Mouse (Mus musculus): ENCODE measurements around the gene Rnf183. TPM values are rescaled to one million over a fixed set of nuclear protein-coding genes. Genes with fewer than 3 reads are reported as not detected.

Rnf183 gene
- polyA plus RNA-seq, 1 experiment, result not detected

DNA sequence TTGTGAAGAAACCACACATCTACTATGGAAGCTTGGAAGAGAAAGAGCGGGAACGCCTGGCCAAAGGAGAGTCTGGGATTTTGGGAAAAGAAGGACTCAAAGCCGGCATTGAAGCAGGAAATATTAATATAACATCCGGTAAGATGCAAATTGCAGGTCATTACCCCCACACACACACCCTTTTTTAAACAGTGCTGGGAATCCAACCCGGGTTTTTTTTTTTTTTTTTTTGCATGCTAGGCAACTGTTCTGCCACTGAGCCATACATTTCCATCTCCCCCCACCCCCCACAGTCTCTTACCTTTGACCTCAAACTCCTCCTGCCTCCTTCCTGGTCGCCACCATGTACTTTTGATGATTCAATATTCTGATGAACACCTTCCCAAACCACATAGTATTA lies 25.4 kb downstream of the Rnf183 start:
- Histone ChIP-seq H3K27ac (ENCODE audit: insufficient read depth, low read length) (peak overlapping the region; percentile 3; the same call in 1 of the 2 replicates), H3K4me3 (ENCODE audit: low read depth, low read length) (peak overlapping the region; percentile 87), H3K9me3 (replicated peaks; ENCODE audit: control insufficient read depth, insufficient read depth, low read length, poor library complexity, severe bottlenecking) (peaks cover 9% of the 10 kb centered on the region), H3K27me3 (ENCODE audit: control insufficient read depth, insufficient read depth, low read length, poor library complexity, severe bottlenecking) (no peaks in the 10 kb centered on the region), H3K4me1 (ENCODE audit: control insufficient read depth, insufficient read depth, low read length) (no peaks in the 10 kb centered on the region), H3K36me3 (ENCODE audit: control insufficient read depth, insufficient read depth, low read length, poor library complexity, severe bottlenecking) (peaks cover 40% of the 10 kb centered on the region), H3K9ac (ENCODE audit: low read depth, poor library complexity, severe bottlenecking) (peak overlapping the region; percentile 72)
- no peak for TF ChIP-seq EP300 (IDR thresholded peaks at IDR 0.05; ENCODE audit: insufficient read depth, low read depth, low read length)
- no peak for TF ChIP-seq CTCF (IDR thresholded peaks at IDR 0.05; ENCODE audit: low read depth, low read length)
- TF ChIP-seq POLR2A (IDR thresholded peaks at IDR 0.05; ENCODE audit: insufficient read depth, low read length), result no peak

DNA sequence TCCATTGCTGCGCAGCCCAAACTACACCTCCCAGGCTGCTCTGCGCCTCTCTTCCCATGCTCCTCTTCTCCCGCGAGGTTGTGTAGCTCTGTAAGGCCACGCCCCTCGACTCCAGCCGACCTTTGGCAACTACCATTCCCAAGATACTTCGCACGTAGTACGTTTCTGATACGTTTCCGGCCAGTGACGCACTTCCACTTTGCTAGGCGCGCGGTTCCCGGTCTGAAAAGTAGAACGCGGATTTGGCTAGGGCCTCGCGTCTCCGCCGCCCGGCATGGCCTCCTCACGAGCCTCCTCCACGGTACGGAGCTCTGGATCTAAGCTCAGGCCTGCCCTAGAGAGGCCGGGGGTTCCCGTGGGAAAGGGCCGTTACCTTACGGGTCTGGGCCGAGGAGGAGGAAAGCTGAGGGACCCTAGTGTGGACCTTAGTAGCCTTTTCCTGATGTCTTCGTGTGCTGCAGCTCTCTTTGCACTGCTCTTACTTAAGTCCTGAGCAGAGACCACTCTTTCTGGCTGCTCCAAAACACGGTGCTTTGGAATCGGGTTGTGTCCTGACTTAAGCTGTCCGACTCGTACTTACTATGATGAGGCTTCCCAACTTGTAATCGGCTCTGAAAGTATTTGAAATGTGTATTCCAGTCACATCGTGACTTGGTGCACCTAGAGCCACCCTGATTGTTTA lies 26.3 kb downstream of the Rnf183 start, which contains the start of the genes Cdc26 and Prpf4:
Gene Cdc26 (minus strand): TSS at position 42 of the 682 bp plus-strand sequence.
Gene Prpf4 (plus strand): TSS at position 197 of the 682 bp plus-strand sequence.
- Histone ChIP-seq H3K27me3 (ENCODE audit: control insufficient read depth, insufficient read depth, low read length, poor library complexity, severe bottlenecking) (no peaks in the 10 kb centered on the region), H3K9ac (ENCODE audit: low read depth, poor library complexity, severe bottlenecking) (peak within 1 kb of the TSS; percentile 72)

DNA sequence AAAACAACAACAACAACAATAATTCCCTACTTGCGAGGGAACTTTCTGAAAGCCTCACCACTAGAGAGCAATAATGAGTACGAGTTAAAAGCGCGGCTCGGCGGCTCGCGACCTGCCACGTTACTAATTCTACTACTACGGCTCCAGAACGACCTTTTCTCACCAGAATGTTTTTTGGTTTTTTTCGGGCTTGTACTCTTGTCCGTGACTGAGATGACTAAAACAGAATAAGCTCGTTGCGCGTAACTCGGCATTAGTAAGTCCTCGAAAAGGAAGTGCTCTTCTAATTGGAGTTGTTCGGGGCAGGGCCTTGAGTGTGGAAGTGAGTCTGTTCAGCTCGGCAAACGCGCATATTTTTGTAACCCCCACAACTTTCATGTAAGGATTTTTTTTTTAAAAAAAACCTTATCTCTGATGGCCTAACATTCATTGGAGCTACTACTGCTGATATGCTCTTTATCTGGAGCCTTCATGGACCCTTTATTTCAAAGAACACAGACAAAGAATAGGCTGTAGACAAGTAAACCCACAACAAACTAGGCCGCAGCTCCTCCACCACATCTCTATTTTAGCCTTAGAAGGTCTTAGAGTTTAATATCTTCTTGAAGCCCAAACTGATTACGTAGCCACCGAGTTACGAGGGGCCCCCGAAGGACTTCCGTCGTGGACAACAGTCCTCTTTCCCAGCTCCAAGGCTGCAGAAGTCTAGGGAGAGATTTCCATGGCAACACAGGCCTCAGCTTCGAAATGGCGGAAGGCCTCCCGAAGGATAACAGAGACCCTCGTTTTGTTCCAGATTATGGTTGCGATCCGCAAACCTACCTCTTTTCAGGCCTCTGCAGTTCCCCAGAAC lies 27.1 kb downstream of the Rnf183 start:
- peak overlapping the region; percentile 64 for H3K9ac ChIP-seq (ENCODE audit: low read depth, poor library complexity, severe bottlenecking)
- peaks cover 28% of the 10 kb centered on the region for H3K36me3 ChIP-seq (ENCODE audit: control insufficient read depth, insufficient read depth, low read length, poor library complexity, severe bottlenecking)

More for the DNA sequence above, 26.3 kb downstream of the Rnf183 start, which contains the start of the genes Cdc26 and Prpf4:
- H3K36me3 ChIP-seq (ENCODE audit: control insufficient read depth, insufficient read depth, low read length, poor library complexity, severe bottlenecking), result peaks cover 34% of the 10 kb centered on the region
- no peaks in the 10 kb centered on the region for H3K4me1 ChIP-seq (ENCODE audit: control insufficient read depth, insufficient read depth, low read length)
- H3K9me3 ChIP-seq (replicated peaks; ENCODE audit: control insufficient read depth, insufficient read depth, low read length, poor library complexity, severe bottlenecking), result peaks cover 9% of the 10 kb centered on the region
- peak; percentile 82 for TF ChIP-seq POLR2A (IDR thresholded peaks at IDR 0.05; ENCODE audit: insufficient read depth, low read length)
- TF ChIP-seq EP300 (IDR thresholded peaks at IDR 0.05; ENCODE audit: insufficient read depth, low read depth, low read length), result no peak
- peak within 1 kb of the TSS; percentile 89 for H3K4me3 ChIP-seq (ENCODE audit: low read depth, low read length)
- peak within 1 kb of the TSS; percentile 38 for H3K27ac ChIP-seq (ENCODE audit: insufficient read depth, low read length)

DNA sequence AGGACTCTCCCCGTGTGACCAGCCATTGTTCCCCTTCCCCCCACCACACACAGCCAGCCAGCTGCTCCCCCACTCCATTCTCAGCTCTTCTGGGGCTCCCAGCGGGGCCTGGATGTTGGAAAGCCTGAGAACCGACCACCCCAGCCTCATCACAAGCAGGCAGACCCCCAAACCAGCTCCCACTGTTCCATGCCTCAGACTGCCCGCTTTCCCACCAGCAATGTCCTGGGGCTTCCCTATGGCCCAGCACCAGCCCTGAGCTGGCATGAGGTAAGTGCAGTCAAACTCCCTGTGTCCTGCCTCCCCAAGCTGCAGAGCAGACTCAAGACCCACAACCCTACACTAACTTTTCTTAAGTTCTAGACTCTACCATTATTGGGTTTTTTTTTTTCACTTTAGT lies 28.9 kb downstream of the Rnf183 start:
- Histone ChIP-seq H3K4me3 (ENCODE audit: low read depth, low read length) (no peak overlapping the region), H3K4me1 (ENCODE audit: control insufficient read depth, insufficient read depth, low read length) (no peaks in the 10 kb centered on the region), H3K27me3 (ENCODE audit: control insufficient read depth, insufficient read depth, low read length, poor library complexity, severe bottlenecking) (no peaks in the 10 kb centered on the region), H3K9me3 (replicated peaks; ENCODE audit: control insufficient read depth, insufficient read depth, low read length, poor library complexity, severe bottlenecking) (peaks cover under 1% of the 10 kb centered on the region; the same call in 1 of the 2 replicates), H3K9ac (ENCODE audit: low read depth, poor library complexity, severe bottlenecking) (no peak overlapping the region), H3K36me3 (ENCODE audit: control insufficient read depth, insufficient read depth, low read length, poor library complexity, severe bottlenecking) (peaks cover 30% of the 10 kb centered on the region), H3K27ac (ENCODE audit: insufficient read depth, low read length) (no peak overlapping the region)
- TF ChIP-seq POLR2A (IDR thresholded peaks at IDR 0.05; ENCODE audit: insufficient read depth, low read length) (no peak), EP300 (IDR thresholded peaks at IDR 0.05; ENCODE audit: insufficient read depth, low read depth, low read length) (no peak), CTCF (IDR thresholded peaks at IDR 0.05; ENCODE audit: low read depth, low read length) (no peak)

More for the DNA sequence above, 27.1 kb downstream of the Rnf183 start:
- Histone ChIP-seq H3K27me3 (ENCODE audit: control insufficient read depth, insufficient read depth, low read length, poor library complexity, severe bottlenecking) (no peaks in the 10 kb centered on the region), H3K4me3 (ENCODE audit: low read depth, low read length) (peak overlapping the region; percentile 89), H3K4me1 (ENCODE audit: control insufficient read depth, insufficient read depth, low read length) (no peaks in the 10 kb centered on the region), H3K27ac (ENCODE audit: insufficient read depth, low read length) (peak overlapping the region; percentile 38; the same call in 1 of the 2 replicates), H3K9me3 (replicated peaks; ENCODE audit: control insufficient read depth, insufficient read depth, low read length, poor library complexity, severe bottlenecking) (peaks cover 9% of the 10 kb centered on the region)
- no peak for TF ChIP-seq EP300 (IDR thresholded peaks at IDR 0.05; ENCODE audit: insufficient read depth, low read depth, low read length)
- no peak for TF ChIP-seq POLR2A (IDR thresholded peaks at IDR 0.05; ENCODE audit: insufficient read depth, low read length)
- TF ChIP-seq CTCF (IDR thresholded peaks at IDR 0.05; ENCODE audit: low read depth, low read length), result peak; percentile 21

DNA sequence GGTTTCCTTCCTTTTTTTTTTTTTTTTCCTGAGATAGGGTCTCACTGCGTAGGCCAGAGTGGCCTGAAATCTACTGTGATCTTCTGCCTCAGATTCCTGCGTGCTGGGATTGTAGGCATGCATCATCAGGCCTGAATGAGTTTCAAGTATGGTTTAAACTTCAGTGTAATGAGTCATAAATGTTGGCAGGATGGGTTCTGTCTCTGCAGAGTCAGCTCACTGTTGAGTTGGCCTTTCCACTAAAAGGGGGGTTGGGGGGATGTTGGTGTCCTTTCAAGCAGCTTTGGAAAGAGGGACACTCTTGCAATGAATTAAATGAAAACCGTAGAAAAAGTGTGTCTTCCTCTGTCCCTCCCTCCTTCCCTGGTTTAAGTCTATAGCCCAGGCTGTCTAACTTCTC lies 36.1 kb downstream of the Rnf183 start:
- H3K36me3 ChIP-seq (ENCODE audit: control insufficient read depth, insufficient read depth, low read length, poor library complexity, severe bottlenecking), result peaks cover 58% of the 10 kb centered on the region
- no peaks in the 10 kb centered on the region for H3K9me3 ChIP-seq (replicated peaks; ENCODE audit: control insufficient read depth, insufficient read depth, low read length, poor library complexity, severe bottlenecking)
- H3K4me1 ChIP-seq (ENCODE audit: control insufficient read depth, insufficient read depth, low read length), result no peaks in the 10 kb centered on the region
- no peak overlapping the region for H3K4me3 ChIP-seq (ENCODE audit: low read depth, low read length)
- H3K27ac ChIP-seq (ENCODE audit: insufficient read depth, low read length), result peak overlapping the region; percentile 76; the same call in 1 of the 2 replicates
- no peak overlapping the region for H3K9ac ChIP-seq (ENCODE audit: low read depth, poor library complexity, severe bottlenecking)
- no peaks in the 10 kb centered on the region for H3K27me3 ChIP-seq (ENCODE audit: control insufficient read depth, insufficient read depth, low read length, poor library complexity, severe bottlenecking)
- TF ChIP-seq CTCF (IDR thresholded peaks at IDR 0.05; ENCODE audit: low read depth, low read length) (no peak), EP300 (IDR thresholded peaks at IDR 0.05; ENCODE audit: insufficient read depth, low read depth, low read length) (no peak), POLR2A (IDR thresholded peaks at IDR 0.05; ENCODE audit: insufficient read depth, low read length) (no peak)

All from ES-Bruce4 (cell line).